In genomic region chr19:4163543-4163887, GRCm38 (mm10) we compare ENCODE assay signal across 8 mouse cellular contexts. TPM values are rescaled to one million over a fixed set of nuclear protein-coding genes. Genes with fewer than 3 reads are reported as not detected.
DNase-seq lines count a peak whose midpoint lies in the region; ATAC-seq and TF ChIP-seq lines count a peak whose summit lies in the region.

No protein-coding gene starts in this region.

- H3K9me3 ChIP-seq in embryonic facial prominence, embryonic 15.5 days (replicated peaks), result no peaks in the 10 kb centered on the region
- H3K9me3 ChIP-seq in limb, embryonic 10.5 days (replicated peaks), result no peaks in the 10 kb centered on the region
- H3K9me3 ChIP-seq in neural tube, embryonic 14.5 days (ENCODE audit: control insufficient read depth, low read length), result no peaks in the 10 kb centered on the region

- no peak for DNase-seq in lung, adult 2 months
- no peak for DNase-seq in lung, postnatal 25 days (ENCODE audit: low spot score)
- no peak for DNase-seq in limb, embryonic 10.5 days (ENCODE audit: low spot score)
- no peak for DNase-seq in embryo, embryonic 9.5 days (ENCODE audit: extremely low spot score)
- no peak for DNase-seq in yolk sac, embryonic 10.5 days (ENCODE audit: low spot score)

- peak overlapping the region; percentile 44 for H3K4me3 ChIP-seq in lung, adult 2 months (replicated peaks; ENCODE audit: extremely low read depth, low read depth, low read length)
- H3K4me3 ChIP-seq in embryonic facial prominence, embryonic 15.5 days (replicated peaks), result peak overlapping the region; percentile 77
- H3K4me3 ChIP-seq in limb, embryonic 10.5 days, result peak overlapping the region; percentile 88
- peak overlapping the region; percentile 56 for H3K4me3 ChIP-seq in neural tube, embryonic 14.5 days (ENCODE audit: low read depth, low read length)

- peaks cover 4% of the 10 kb centered on the region; the same call in 1 of the 2 replicates for H3K4me1 ChIP-seq in lung, adult 2 months (ENCODE audit: control insufficient read depth, insufficient read depth, low read length)
- peaks cover 12% of the 10 kb centered on the region for H3K4me1 ChIP-seq in embryonic facial prominence, embryonic 15.5 days
- peaks cover 24% of the 10 kb centered on the region for H3K4me1 ChIP-seq in limb, embryonic 10.5 days
- H3K4me1 ChIP-seq in neural tube, embryonic 14.5 days (ENCODE audit: control insufficient read depth, insufficient read depth, low read length), result peaks cover 10% of the 10 kb centered on the region

- 33% methylated on average over 4 of the region's 4 CpGs for WGBS in lung, adult 2 months
- WGBS in embryonic facial prominence, embryonic 15.5 days, result 30% methylated on average over 4 of the region's 4 CpGs
- WGBS in limb, embryonic 10.5 days, result 40% methylated on average over 4 of the region's 4 CpGs
- WGBS in neural tube, embryonic 14.5 days, result 35% methylated on average over 4 of the region's 4 CpGs

- H3K27ac ChIP-seq in embryonic facial prominence, embryonic 15.5 days (replicated peaks), result peak overlapping the region; percentile 70
- H3K27ac ChIP-seq in limb, embryonic 10.5 days, result peak overlapping the region; percentile 88
- peak overlapping the region; percentile 90 for H3K27ac ChIP-seq in neural tube, embryonic 14.5 days (ENCODE audit: low read depth, low read length)

- H3K4me2 ChIP-seq in embryonic facial prominence, embryonic 15.5 days (replicated peaks), result peak overlapping the region; percentile 55
- peak overlapping the region; percentile 63 for H3K4me2 ChIP-seq in neural tube, embryonic 14.5 days (ENCODE audit: low read depth, low read length)

- TF ChIP-seq POLR2A in lung, adult 2 months (IDR thresholded peaks at IDR 0.05; ENCODE audit: borderline replicate concordance, extremely low read depth, low read depth, low read length), result no peak

- no peaks in the 10 kb centered on the region for H3K27me3 ChIP-seq in embryonic facial prominence, embryonic 15.5 days
- H3K27me3 ChIP-seq in limb, embryonic 10.5 days (ENCODE audit: low read depth, poor library complexity, severe bottlenecking), result no peaks in the 10 kb centered on the region
- H3K27me3 ChIP-seq in neural tube, embryonic 14.5 days (ENCODE audit: control insufficient read depth, insufficient read depth, low read length), result no peaks in the 10 kb centered on the region

- peaks cover 30% of the 10 kb centered on the region for H3K36me3 ChIP-seq in embryonic facial prominence, embryonic 15.5 days
- peaks cover 31% of the 10 kb centered on the region for H3K36me3 ChIP-seq in limb, embryonic 10.5 days
- H3K36me3 ChIP-seq in neural tube, embryonic 14.5 days (ENCODE audit: control insufficient read depth, insufficient read depth, low read length), result peaks cover 18% of the 10 kb centered on the region

- peak overlapping the region; percentile 44 for H3K9ac ChIP-seq in embryonic facial prominence, embryonic 15.5 days
- peak overlapping the region; percentile 54; the same call in 1 of the 2 replicates for H3K9ac ChIP-seq in neural tube, embryonic 14.5 days (replicated peaks; ENCODE audit: low read depth, low read length)

- TF ChIP-seq CTCF in lung, adult 2 months (IDR thresholded peaks at IDR 0.05; ENCODE audit: insufficient read depth, low read length), result no peak

- no peak for ATAC-seq in embryonic facial prominence, embryonic 15.5 days (ENCODE audit: insufficient number of reproducible peaks, low FRiP score, low TSS enrichment, low read depth)
- ATAC-seq in neural tube, embryonic 14.5 days (ENCODE audit: low read depth), result peak; percentile 8; the same call in 1 of the 2 replicates
- ATAC-seq in CD4-positive, CD25-positive, alpha-beta regulatory T cell, adult 4 months, result no peak

RNA-seq across cellular contexts. Expression of gene Rps6kb2, which starts 0.4 kb away (rescaled TPM):
- 35.2 and 51.2 TPM in 2 replicates for polyA plus RNA-seq in lung, adult 2 months (2012; rRNA removed)
- polyA plus RNA-seq in embryonic facial prominence, embryonic 15.5 days (2015; fragmentation: Nextera tagmentation; extraction: Ambion mirVana), result 66.2 and 70.4 TPM in 2 replicates
- polyA plus RNA-seq in limb, embryonic 10.5 days (2016; fragmentation: Nextera tagmentation; extraction: Ambion mirVana), result 58.3 and 66.0 TPM in 2 replicates
- polyA plus RNA-seq in neural tube, embryonic 14.5 days (2014; fragmentation: Nextera tagmentation; extraction: Ambion mirVana), result 40.9 and 45.1 TPM in 2 replicates
- 10 to 100 TPM; 31.7 to 39.0 TPM for polyA plus RNA-seq in CD4-positive, CD25-positive, alpha-beta regulatory T cell, adult 4 months (2017; shearing (Covaris generic))

RNA-seq across cellular contexts. Expression of gene Ptprcap, which starts 10.1 kb away (rescaled TPM):
- 55.0 and 75.4 TPM in 2 replicates for polyA plus RNA-seq in lung, adult 2 months (2012; rRNA removed)
- 4.8 and 6.2 TPM in 2 replicates for polyA plus RNA-seq in embryonic facial prominence, embryonic 15.5 days (2015; fragmentation: Nextera tagmentation; extraction: Ambion mirVana)
- polyA plus RNA-seq in limb, embryonic 10.5 days (2016; fragmentation: Nextera tagmentation; extraction: Ambion mirVana), result 0.93 and 1.4 TPM in 2 replicates
- polyA plus RNA-seq in neural tube, embryonic 14.5 days (2014; fragmentation: Nextera tagmentation; extraction: Ambion mirVana), result 0.51 and 1.0 TPM in 2 replicates
- 100 to 1,000 TPM; 836 to 870 TPM for polyA plus RNA-seq in CD4-positive, CD25-positive, alpha-beta regulatory T cell, adult 4 months (2017; shearing (Covaris generic))

RNA-seq across cellular contexts. Expression of gene Carns1, which starts 11.8 kb away (rescaled TPM):
- 7.9 and 14.4 TPM in 2 replicates for polyA plus RNA-seq in lung, adult 2 months (2012; rRNA removed)
- 3.4 and 5.4 TPM in 2 replicates for polyA plus RNA-seq in embryonic facial prominence, embryonic 15.5 days (2015; fragmentation: Nextera tagmentation; extraction: Ambion mirVana)
- polyA plus RNA-seq in limb, embryonic 10.5 days (2016; fragmentation: Nextera tagmentation; extraction: Ambion mirVana), result 3.2 and 3.3 TPM in 2 replicates
- polyA plus RNA-seq in neural tube, embryonic 14.5 days (2014; fragmentation: Nextera tagmentation; extraction: Ambion mirVana), result 3.0 and 6.1 TPM in 2 replicates
- 10 to 100 TPM in 1 of 2 experiments, 1 to 10 TPM in 1; 9.4 to 11.9 TPM for polyA plus RNA-seq in CD4-positive, CD25-positive, alpha-beta regulatory T cell, adult 4 months (2017; shearing (Covaris generic))

RNA-seq across cellular contexts. Expression of gene Coro1b, which starts 15.1 kb away (rescaled TPM):
- 260 and 262 TPM in 2 replicates for polyA plus RNA-seq in lung, adult 2 months (2012; rRNA removed)
- polyA plus RNA-seq in embryonic facial prominence, embryonic 15.5 days (2015; fragmentation: Nextera tagmentation; extraction: Ambion mirVana), result 159 and 178 TPM in 2 replicates
- polyA plus RNA-seq in limb, embryonic 10.5 days (2016; fragmentation: Nextera tagmentation; extraction: Ambion mirVana), result 129 and 148 TPM in 2 replicates
- 86.9 and 105 TPM in 2 replicates for polyA plus RNA-seq in neural tube, embryonic 14.5 days (2014; fragmentation: Nextera tagmentation; extraction: Ambion mirVana)
- polyA plus RNA-seq in CD4-positive, CD25-positive, alpha-beta regulatory T cell, adult 4 months (2017; shearing (Covaris generic)), result 100 to 1,000 TPM; 236 to 310 TPM

RNA-seq across cellular contexts. Expression of gene Cabp4, which starts 19.7 kb away (rescaled TPM):
- polyA plus RNA-seq in lung, adult 2 months (2012; rRNA removed), result 0.08 TPM in 1 of 2 replicates, not detected in the other
- 0.31 and 0.37 TPM in 2 replicates for polyA plus RNA-seq in embryonic facial prominence, embryonic 15.5 days (2015; fragmentation: Nextera tagmentation; extraction: Ambion mirVana)
- polyA plus RNA-seq in limb, embryonic 10.5 days (2016; fragmentation: Nextera tagmentation; extraction: Ambion mirVana), result 0.15 TPM in 1 of 2 replicates, not detected in the other
- polyA plus RNA-seq in neural tube, embryonic 14.5 days (2014; fragmentation: Nextera tagmentation; extraction: Ambion mirVana), result 0.13 and 0.31 TPM in 2 replicates
- polyA plus RNA-seq in CD4-positive, CD25-positive, alpha-beta regulatory T cell, adult 4 months (2017; shearing (Covaris generic)), result under 1 TPM; 0.79 to 0.92 TPM

Comparison
In these comparisons a context has a peak if more than half of its experiments do, and no peak if none do; other contexts are left out.
1. RNA of gene Ptprcap, which starts 10.1 kb away (polyA plus RNA-seq): 836 to 870 TPM in CD4-positive, CD25-positive, alpha-beta regulatory T cell, adult 4 months; 55.0 to 75.4 TPM in lung, adult 2 months, 4.8 to 6.2 TPM in embryonic facial prominence, embryonic 15.5 days, 0.93 to 1.4 TPM in limb, embryonic 10.5 days and 0.51 to 1.0 TPM in neural tube, embryonic 14.5 days; every median in the first group is over 10 times any median in the second.
2. Peak in every context shown above with its lines, with median percentiles within 50 percentile points of each other: H3K4me3 ChIP-seq and H3K27ac ChIP-seq.